Mouse (Mus musculus) erythroblast, embryonic 14.5 days (primary cell): Measurements from ENCODE around the gene Dpm1.

Experiments
- GATA1 ChIP-seq: IDR thresholded peaks from 2 replicates; pipeline ENCODE4 v1.6.1; 2012; ENCODE audit warnings: low read length, inconsistent platforms, mixed read lengths
- TAL1 ChIP-seq: IDR thresholded peaks from 3 replicates; pipeline ENCODE4 v1.6.1; 2012; ENCODE audit warnings: low read length, inconsistent platforms, mixed read lengths

DNA sequence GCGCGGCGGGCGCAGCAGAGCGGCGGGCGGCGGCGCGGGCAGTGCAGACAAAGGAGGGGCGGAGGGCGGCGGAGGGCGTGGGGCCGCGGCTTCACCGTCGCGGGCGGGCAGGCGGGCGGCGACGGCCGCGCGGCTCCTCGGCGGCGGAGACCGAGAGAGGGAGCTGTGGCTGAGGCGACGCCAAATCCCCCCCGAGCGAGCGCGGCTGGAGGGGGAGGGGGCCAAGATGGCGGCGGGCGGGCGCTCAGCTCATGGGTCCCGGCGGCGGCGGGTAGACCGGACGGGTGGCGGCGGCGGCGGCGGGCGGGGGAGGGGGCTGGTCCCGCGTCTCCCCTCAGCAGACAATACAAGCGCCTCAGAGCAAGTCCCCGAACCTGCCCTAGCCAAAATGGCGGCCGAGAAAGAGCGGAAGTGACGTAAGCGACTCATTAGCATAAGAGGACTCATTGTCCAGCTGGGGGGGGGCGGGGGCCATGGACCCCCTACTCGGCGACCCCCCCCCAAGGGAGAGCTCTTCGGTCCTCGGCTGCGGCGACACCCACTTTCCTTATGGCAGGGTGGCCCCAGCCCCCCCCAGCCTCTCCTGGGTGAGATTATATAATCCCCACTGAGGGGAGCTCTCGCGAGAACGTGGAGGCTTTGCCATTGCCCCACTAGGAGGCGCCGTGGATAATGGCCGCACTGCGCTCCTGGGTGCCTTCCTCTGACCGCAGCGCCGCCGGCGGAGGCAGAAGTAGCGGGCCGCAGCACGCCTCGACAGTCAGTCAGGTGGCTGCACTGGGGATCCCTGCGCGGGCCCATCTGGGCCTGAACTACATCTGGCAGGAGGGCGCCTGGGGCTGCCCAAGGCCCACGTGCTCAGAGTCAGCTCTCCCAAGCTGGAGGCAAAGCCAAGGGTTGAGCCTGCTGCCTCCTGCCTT lies 23.4 kb downstream of the Dpm1 start, which contains the start of gene Adnp:
- TF ChIP-seq TAL1, result no peak
- TF ChIP-seq GATA1, result no peak
